ENCODE assay signal across 16 mouse cellular contexts in the genomic region with DNA sequence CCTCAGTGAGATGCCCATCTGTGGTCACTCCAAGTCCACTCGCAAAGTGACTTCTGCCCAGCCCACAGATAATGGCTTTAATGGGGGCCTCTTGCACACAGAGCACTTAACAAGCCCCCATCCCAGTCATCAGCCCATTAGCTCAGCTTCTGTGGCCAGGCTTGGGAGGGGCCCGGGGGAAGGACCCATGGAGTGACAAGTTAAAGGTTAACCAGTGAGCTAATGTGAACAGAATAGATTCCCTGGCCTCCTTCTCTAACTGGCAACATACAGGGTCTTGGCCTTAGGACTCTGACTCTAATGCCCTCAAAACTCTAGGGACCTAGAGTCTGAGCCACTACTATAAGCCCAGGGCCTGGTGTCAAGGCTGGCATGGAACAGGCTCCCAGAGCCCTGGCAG.
A peak's percentile ranks its signal among the peaks of the same experiment; 100 is the strongest.
DNase-seq lines count a peak whose midpoint lies in the region; ATAC-seq and TF ChIP-seq lines count a peak whose summit lies in the region.
"Had no signal": no experiment of that assay in that cellular context is flagged by ENCODE, and none has a peak within 500 bp of the region (broad histone marks: within the 10 kb centered on the region; RNA-seq: fewer than 3 reads in every experiment).

No protein-coding gene starts in this region.

- H3K4me1 ChIP-seq in forebrain, embryonic 12.5 days: peaks cover 37% of the 10 kb centered on the region
- no peaks in the 10 kb centered on the region for H3K4me1 ChIP-seq in forebrain, postnatal 0 days (ENCODE audit: insufficient read depth)
- 0 out of 2 replicates have a peak, but pooled peaks cover 6% of the 10 kb centered on the region for H3K4me1 ChIP-seq in intestine, embryonic 15.5 days (replicated peaks)
- no peaks in the 10 kb centered on the region for H3K4me1 ChIP-seq in intestine, postnatal 0 days (replicated peaks; ENCODE audit: control insufficient read depth, insufficient read depth, low read length)
- 0 out of 2 replicates have a peak, but pooled peaks cover 7% of the 10 kb centered on the region for H3K4me1 ChIP-seq in liver, embryonic 12.5 days

- H3K4me2 ChIP-seq in forebrain, embryonic 12.5 days: no peak overlapping the region
- no peak overlapping the region for H3K4me2 ChIP-seq in forebrain, postnatal 0 days (ENCODE audit: low read depth)
- H3K4me2 ChIP-seq in intestine, embryonic 15.5 days (replicated peaks): no peak overlapping the region
- no peak overlapping the region for H3K4me2 ChIP-seq in intestine, postnatal 0 days (replicated peaks; ENCODE audit: low read depth)
- no peak overlapping the region for H3K4me2 ChIP-seq in liver, embryonic 12.5 days
- H3K4me2 ChIP-seq: hindbrain, embryonic 13.5 days; midbrain, embryonic 11.5 days had no signal

- no peak overlapping the region for H3K27ac ChIP-seq in forebrain, embryonic 12.5 days
- no peak overlapping the region for H3K27ac ChIP-seq in forebrain, postnatal 0 days (ENCODE audit: low read depth, low read length)
- H3K27ac ChIP-seq in intestine, embryonic 15.5 days: no peak overlapping the region
- no peak overlapping the region for H3K27ac ChIP-seq in intestine, postnatal 0 days (ENCODE audit: low read depth, low read length)
- 0 out of 2 replicates have a peak overlapping the region, but pooled peaks have one; percentile 51 for H3K27ac ChIP-seq in liver, embryonic 12.5 days
- H3K27ac ChIP-seq: hindbrain, embryonic 13.5 days; macrophage; stomach, postnatal 0 days had no signal

- H3K9ac ChIP-seq in forebrain, embryonic 12.5 days: no peak overlapping the region
- no peak overlapping the region for H3K9ac ChIP-seq in forebrain, postnatal 0 days
- no peak overlapping the region for H3K9ac ChIP-seq in intestine, embryonic 15.5 days
- H3K9ac ChIP-seq in intestine, postnatal 0 days (ENCODE audit: low read depth, low read length): no peak overlapping the region
- no peak overlapping the region for H3K9ac ChIP-seq in liver, embryonic 12.5 days
- H3K9ac ChIP-seq: hindbrain, embryonic 13.5 days had no signal

- ATAC-seq in forebrain, embryonic 12.5 days (ENCODE audit: low FRiP score): 0 out of 2 replicates have a peak, but pooled peaks have one; percentile 7
- ATAC-seq in forebrain, postnatal 0 days: no peak
- ATAC-seq in intestine, embryonic 15.5 days: peak; percentile 79
- ATAC-seq in intestine, postnatal 0 days: no peak
- ATAC-seq in liver, embryonic 12.5 days: peak; percentile 46
- ATAC-seq: inflammation-experienced regulatory T-cells, adult 6 months had no signal

- no peak overlapping the region for H3K4me3 ChIP-seq in forebrain, embryonic 12.5 days (replicated peaks)
- no peak overlapping the region for H3K4me3 ChIP-seq in forebrain, postnatal 0 days (ENCODE audit: low read depth, low read length)
- H3K4me3 ChIP-seq in intestine, embryonic 15.5 days (replicated peaks): no peak overlapping the region
- no peak overlapping the region for H3K4me3 ChIP-seq in intestine, postnatal 0 days (ENCODE audit: low read depth, low read length)
- no peak overlapping the region for H3K4me3 ChIP-seq in liver, embryonic 12.5 days
- H3K4me3 ChIP-seq: hindbrain, embryonic 13.5 days had no signal

- no peak for DNase-seq in forebrain, postnatal 0 days
- peak; percentile 52 for DNase-seq in retina, postnatal 1 day
- no peak for DNase-seq in layer of hippocampus, adult 9-10 months (ENCODE audit: low spot score)
- no peak for DNase-seq in B cell, adult 2 months
- DNase-seq: cerebellum, adult 9-10 months; gastrocnemius, postnatal 25 days; layer of hippocampus, postnatal 36 days had no signal

- 0 out of 2 replicates have a peak, but pooled peaks cover 1% of the 10 kb centered on the region for H3K27me3 ChIP-seq in forebrain, embryonic 12.5 days
- H3K27me3 ChIP-seq in forebrain, postnatal 0 days (ENCODE audit: insufficient read depth, low read length): no peaks in the 10 kb centered on the region
- no peaks in the 10 kb centered on the region for H3K27me3 ChIP-seq in intestine, embryonic 15.5 days (replicated peaks)
- no peaks in the 10 kb centered on the region for H3K27me3 ChIP-seq in intestine, postnatal 0 days (replicated peaks; ENCODE audit: control insufficient read depth, insufficient read depth, low read length)
- H3K27me3 ChIP-seq in liver, embryonic 12.5 days (replicated peaks): no peaks in the 10 kb centered on the region

- 60% methylated on average over 2 of the region's 2 CpGs for WGBS in forebrain, embryonic 12.5 days
- WGBS in forebrain, postnatal 0 days: 78% methylated on average over 2 of the region's 2 CpGs
- 41% methylated on average over 2 of the region's 2 CpGs for WGBS in intestine, embryonic 15.5 days
- 38% methylated on average over 2 of the region's 2 CpGs for WGBS in intestine, postnatal 0 days
- 56% methylated on average over 2 of the region's 2 CpGs for WGBS in liver, embryonic 12.5 days (ENCODE audit: insufficient replicate concordance)

- no peaks in the 10 kb centered on the region for H3K36me3 ChIP-seq in forebrain, embryonic 12.5 days (replicated peaks)
- H3K36me3 ChIP-seq in forebrain, postnatal 0 days (ENCODE audit: insufficient read depth): no peaks in the 10 kb centered on the region
- no peaks in the 10 kb centered on the region for H3K36me3 ChIP-seq in intestine, embryonic 15.5 days
- H3K36me3 ChIP-seq in intestine, postnatal 0 days (ENCODE audit: control insufficient read depth, insufficient read depth): no peaks in the 10 kb centered on the region
- H3K36me3 ChIP-seq in liver, embryonic 12.5 days: no peaks in the 10 kb centered on the region
- H3K36me3 ChIP-seq: hindbrain, embryonic 13.5 days had no signal

- TF ChIP-seq CTCF in forebrain, postnatal 0 days (IDR thresholded peaks at IDR 0.05; ENCODE audit: low read depth): no peak
- TF ChIP-seq CTCF in intestine, postnatal 0 days (IDR thresholded peaks at IDR 0.05; ENCODE audit: low read depth): no peak

- H3K9me3 ChIP-seq in forebrain, embryonic 12.5 days: no peaks in the 10 kb centered on the region
- H3K9me3 ChIP-seq in forebrain, postnatal 0 days (ENCODE audit: low read length): no peaks in the 10 kb centered on the region
- no peaks in the 10 kb centered on the region for H3K9me3 ChIP-seq in intestine, embryonic 15.5 days
- H3K9me3 ChIP-seq in intestine, postnatal 0 days (ENCODE audit: control insufficient read depth): no peaks in the 10 kb centered on the region
- no peaks in the 10 kb centered on the region for H3K9me3 ChIP-seq in liver, embryonic 12.5 days (replicated peaks)
- H3K9me3 ChIP-seq: hindbrain, embryonic 13.5 days had no signal

Comparison
In these comparisons a context has a peak if more than half of its experiments do, and no peak if none do; other contexts are left out.
1. ATAC-seq: peak in forebrain, embryonic 12.5 days (single experiment), intestine, embryonic 15.5 days (single experiment) and liver, embryonic 12.5 days (single experiment); none in forebrain, postnatal 0 days (single experiment) and intestine, postnatal 0 days (single experiment).